Mouse (Mus musculus): Measurements from ENCODE around the gene Spdye4c. TPM values are rescaled to one million over a fixed set of nuclear protein-coding genes. Genes with fewer than 3 reads are reported as not detected.

Spdye4c gene
- polyA plus RNA-seq, 1 experiment from 2014 or later: not detected

DNA sequence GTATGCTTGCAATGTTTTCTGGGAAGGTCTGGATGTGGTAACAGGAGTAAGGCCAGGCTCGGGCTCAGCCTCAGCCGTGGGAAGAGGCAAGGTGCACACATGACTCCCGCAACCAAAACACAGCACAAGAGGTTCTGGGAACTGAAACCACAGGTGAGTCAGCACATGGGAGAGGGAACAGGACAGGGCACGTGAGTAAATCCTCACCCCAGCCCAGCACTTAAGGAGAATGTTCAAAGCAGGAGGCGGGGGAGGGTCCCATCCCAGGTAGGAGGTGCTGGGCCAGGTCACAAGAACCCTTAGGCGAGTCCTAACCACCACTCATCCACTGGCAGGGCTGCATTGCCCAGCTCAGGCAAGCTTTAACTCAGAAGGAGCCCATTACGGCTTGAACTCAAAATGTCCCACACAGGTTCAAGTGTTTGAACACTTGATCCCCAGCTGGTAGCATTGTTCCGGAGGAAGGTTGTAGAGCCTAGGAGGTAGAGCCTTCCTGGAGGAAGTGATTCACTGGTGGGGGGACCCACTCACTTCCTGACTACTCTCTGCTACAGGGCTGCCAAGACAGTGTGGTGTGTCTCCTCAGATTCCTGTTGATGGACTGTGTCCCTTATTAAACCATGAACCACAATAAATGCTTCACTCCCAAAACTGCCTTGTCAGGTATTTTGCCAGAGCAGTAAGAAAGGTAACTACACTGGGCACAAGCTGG is 38.8 kb upstream of the Spdye4c start:
- ATAC-seq (replicated peaks; ENCODE audit: insufficient number of reproducible peaks, low FRiP score, low TSS enrichment, low read depth): no peak
- Histone ChIP-seq H3K9me3 (replicated peaks; ENCODE audit: control insufficient read depth, low read length) (no peaks in the 10 kb centered on the region), H3K27ac (replicated peaks; ENCODE audit: low read depth, low read length) (no peak overlapping the region), H3K4me3 (ENCODE audit: low read depth, low read length) (no peak overlapping the region), H3K36me3 (replicated peaks; ENCODE audit: control insufficient read depth, insufficient read depth, low read depth, low read length) (no peaks in the 10 kb centered on the region), H3K9ac (replicated peaks; ENCODE audit: low read length) (no peak overlapping the region), H3K4me2 (ENCODE audit: low read depth, low read length) (no peak overlapping the region), H3K4me1 (ENCODE audit: control insufficient read depth, insufficient read depth, low read length) (no peaks in the 10 kb centered on the region), H3K27me3 (ENCODE audit: control insufficient read depth, insufficient read depth, low read length) (no peaks in the 10 kb centered on the region)
- no peak for DNase-seq (ENCODE audit: low spot score)
- WGBS: 76% methylated on average over 8 of the region's 8 CpGs

DNA sequence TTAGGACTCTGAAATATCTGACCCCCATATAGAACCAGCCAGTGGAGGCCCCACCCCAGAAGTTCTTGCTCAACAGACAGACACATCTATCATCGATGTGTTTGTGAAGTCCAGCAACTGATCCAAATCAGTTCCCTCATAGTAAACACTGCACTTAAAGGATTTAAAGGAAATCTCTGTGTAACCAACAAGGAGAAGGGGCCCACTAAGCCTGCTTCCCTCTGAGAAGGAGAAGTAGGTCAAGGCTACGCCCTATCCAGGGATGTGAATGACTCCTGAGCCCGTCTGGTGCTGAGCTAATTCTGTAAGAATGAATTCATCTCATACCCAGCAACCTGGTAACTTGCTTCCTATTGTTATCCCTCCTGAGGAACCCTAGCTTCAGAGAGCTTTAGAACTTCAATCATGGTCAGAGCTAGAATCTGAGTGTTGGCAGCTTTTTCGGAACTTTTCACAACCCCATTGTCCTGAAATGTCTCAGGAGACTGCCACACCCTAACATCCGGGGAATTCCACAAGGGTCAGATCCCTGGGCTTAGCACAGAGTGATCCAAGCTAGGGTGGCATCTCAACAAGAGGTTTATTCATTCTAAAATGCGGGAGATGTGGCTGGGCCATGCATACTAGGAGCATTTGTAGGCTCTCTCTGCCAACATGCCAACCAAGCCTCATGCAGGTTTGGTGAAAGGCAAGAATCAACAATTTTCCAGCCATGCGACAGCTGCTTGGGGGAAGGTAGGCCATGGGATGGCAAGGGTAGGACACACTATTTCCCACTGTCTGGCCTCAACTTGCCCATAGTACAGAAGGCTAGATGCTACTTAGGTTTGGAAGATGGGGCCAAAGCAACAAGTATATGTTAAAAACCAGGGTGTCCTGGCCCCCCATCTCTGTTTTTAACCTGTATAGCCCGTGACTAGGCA is 38.0 kb upstream of the Spdye4c start:
- H3K9ac ChIP-seq (replicated peaks; ENCODE audit: low read length): no peak overlapping the region
- ATAC-seq (replicated peaks; ENCODE audit: insufficient number of reproducible peaks, low FRiP score, low TSS enrichment, low read depth) (no peak), DNase-seq (ENCODE audit: low spot score) (no peak)
- no peaks in the 10 kb centered on the region for H3K27me3 ChIP-seq (ENCODE audit: control insufficient read depth, insufficient read depth, low read length)
- H3K4me1 ChIP-seq (ENCODE audit: control insufficient read depth, insufficient read depth, low read length): no peaks in the 10 kb centered on the region
- no peak overlapping the region for H3K4me3 ChIP-seq (ENCODE audit: low read depth, low read length)
- no peaks in the 10 kb centered on the region for H3K36me3 ChIP-seq (replicated peaks; ENCODE audit: control insufficient read depth, insufficient read depth, low read depth, low read length)
- no peaks in the 10 kb centered on the region for H3K9me3 ChIP-seq (replicated peaks; ENCODE audit: control insufficient read depth, low read length)
- no peak overlapping the region for H3K27ac ChIP-seq (replicated peaks; ENCODE audit: low read depth, low read length)
- 83% methylated on average over 8 of the region's 8 CpGs for WGBS
- no peak overlapping the region for H3K4me2 ChIP-seq (ENCODE audit: low read depth, low read length)

DNA sequence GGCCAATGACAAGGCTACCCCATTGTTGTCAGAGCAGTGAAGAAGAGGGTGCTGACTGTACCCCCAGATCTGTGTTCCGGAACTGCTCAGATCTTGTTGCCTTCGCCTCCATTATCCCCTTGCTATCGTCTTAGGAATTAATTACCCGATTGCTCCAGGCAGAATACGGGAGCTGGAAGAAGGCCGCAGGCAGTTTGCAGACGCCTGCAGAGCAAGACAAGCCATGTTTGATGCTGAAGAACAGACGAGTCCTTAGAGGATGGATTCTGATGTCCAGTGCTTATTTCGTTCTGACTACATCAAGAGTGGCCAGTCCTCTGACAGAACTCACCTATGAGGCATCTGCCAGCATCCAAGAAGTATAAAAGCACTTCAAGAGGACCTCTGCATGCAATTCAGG is 35.9 kb upstream of the Spdye4c start:
- Histone ChIP-seq H3K9ac (replicated peaks; ENCODE audit: low read length) (no peak overlapping the region), H3K4me2 (ENCODE audit: low read depth, low read length) (no peak overlapping the region), H3K9me3 (replicated peaks; ENCODE audit: control insufficient read depth, low read length) (no peaks in the 10 kb centered on the region), H3K36me3 (replicated peaks; ENCODE audit: control insufficient read depth, insufficient read depth, low read depth, low read length) (no peaks in the 10 kb centered on the region), H3K27ac (replicated peaks; ENCODE audit: low read depth, low read length) (no peak overlapping the region), H3K4me1 (ENCODE audit: control insufficient read depth, insufficient read depth, low read length) (no peaks in the 10 kb centered on the region), H3K4me3 (ENCODE audit: low read depth, low read length) (no peak overlapping the region), H3K27me3 (ENCODE audit: control insufficient read depth, insufficient read depth, low read length) (no peaks in the 10 kb centered on the region)
- ATAC-seq (replicated peaks; ENCODE audit: insufficient number of reproducible peaks, low FRiP score, low TSS enrichment, low read depth) (no peak), DNase-seq (ENCODE audit: low spot score) (no peak)
- WGBS: 74% methylated on average over 9 of the region's 9 CpGs

DNA sequence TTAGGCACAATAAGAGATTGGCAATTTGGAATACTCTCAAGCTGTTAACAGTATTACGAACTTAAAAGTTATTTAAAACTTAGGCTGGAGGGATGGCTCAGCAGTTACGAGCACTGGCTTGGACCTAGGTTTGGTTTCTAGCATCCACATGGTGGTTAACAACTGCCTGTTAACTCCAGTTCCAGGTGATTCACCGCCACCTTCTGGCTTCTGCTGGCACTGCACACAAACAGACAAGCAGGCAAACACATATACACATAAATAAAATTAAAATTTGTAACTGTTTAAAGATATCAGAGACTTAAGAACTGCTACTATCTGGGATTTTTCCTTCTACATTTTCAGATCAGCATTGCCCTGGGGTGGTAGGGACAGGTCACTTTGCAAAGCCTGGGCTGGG is 26.8 kb upstream of the Spdye4c start:
- Histone ChIP-seq H3K4me2 (ENCODE audit: low read depth, low read length) (no peak overlapping the region), H3K36me3 (replicated peaks; ENCODE audit: control insufficient read depth, insufficient read depth, low read depth, low read length) (no peaks in the 10 kb centered on the region), H3K27ac (replicated peaks; ENCODE audit: low read depth, low read length) (no peak overlapping the region), H3K4me3 (ENCODE audit: low read depth, low read length) (no peak overlapping the region), H3K4me1 (ENCODE audit: control insufficient read depth, insufficient read depth, low read length) (peaks cover 4% of the 10 kb centered on the region; the same call in 1 of the 2 replicates), H3K9ac (replicated peaks; ENCODE audit: low read length) (no peak overlapping the region), H3K9me3 (replicated peaks; ENCODE audit: control insufficient read depth, low read length) (no peaks in the 10 kb centered on the region), H3K27me3 (ENCODE audit: control insufficient read depth, insufficient read depth, low read length) (no peaks in the 10 kb centered on the region)
- no peak for DNase-seq (ENCODE audit: low spot score)
- 94% methylated on average over 3 of the region's 3 CpGs for WGBS
- no peak for ATAC-seq (replicated peaks; ENCODE audit: insufficient number of reproducible peaks, low FRiP score, low TSS enrichment, low read depth)

DNA sequence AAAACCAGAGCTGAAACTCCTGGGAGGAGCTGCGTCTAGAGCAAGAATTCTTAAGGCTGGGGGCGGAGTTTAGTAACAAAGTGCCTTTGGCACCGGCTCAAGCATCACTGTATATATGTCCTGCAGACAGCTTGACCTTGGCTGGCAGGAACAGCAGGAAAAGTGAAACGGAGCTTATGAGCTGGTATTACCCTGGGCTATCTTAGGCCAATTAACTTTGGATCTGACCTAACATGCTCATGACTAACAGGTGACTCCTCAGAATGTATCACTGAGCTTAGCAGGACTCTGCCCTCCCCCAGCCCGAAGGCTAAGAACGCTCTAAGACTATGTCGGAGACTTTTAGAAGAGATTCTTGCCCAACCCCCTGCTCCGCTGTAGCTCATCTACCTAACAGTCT is 25.1 kb upstream of the Spdye4c start:
- no peaks in the 10 kb centered on the region for H3K9me3 ChIP-seq (replicated peaks; ENCODE audit: control insufficient read depth, low read length)
- 62% methylated on average over 8 of the region's 8 CpGs for WGBS

DNA sequence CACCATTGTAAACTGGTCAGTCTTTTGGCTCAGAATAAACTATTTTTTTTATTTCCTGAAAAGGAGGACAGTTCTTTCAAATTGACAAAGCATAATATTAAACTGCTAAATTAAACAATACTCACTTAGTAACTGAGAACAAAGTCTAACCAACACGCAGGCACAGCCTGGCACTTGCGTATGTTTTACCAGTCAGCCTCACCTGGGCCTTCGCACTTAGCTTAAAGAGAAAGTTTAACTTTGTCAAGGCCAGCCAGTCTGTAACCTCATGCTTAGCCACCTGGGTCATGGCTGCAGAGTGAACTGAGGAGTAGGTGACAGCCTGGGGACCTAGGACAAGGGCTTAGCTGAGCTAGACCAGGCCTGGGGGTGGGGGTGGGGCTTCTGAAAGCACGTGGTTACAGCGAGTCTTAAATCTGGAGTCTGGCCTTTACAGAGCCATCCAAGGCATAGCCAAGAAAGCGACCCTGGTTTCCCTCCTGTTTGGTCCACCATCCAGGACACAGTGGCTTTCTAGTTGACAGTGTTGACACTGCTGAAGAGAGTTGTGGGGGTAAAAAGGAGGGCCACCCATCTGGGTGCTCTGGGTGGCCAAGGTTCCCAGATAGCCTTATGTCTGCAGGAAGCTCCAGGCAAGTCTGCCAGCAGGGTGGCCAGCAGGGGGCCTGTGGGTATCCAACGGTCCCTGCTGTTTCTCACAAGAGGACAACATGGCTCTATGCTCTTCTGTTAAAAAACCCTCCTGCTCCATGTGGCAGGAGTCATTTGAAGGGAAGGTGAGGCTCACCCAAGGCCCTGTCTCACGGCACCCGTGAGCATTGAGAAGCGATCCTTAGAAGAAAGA is 24.5 kb upstream of the Spdye4c start:
- H3K4me3 ChIP-seq (ENCODE audit: low read depth, low read length): no peak overlapping the region
- no peak overlapping the region for H3K9ac ChIP-seq (replicated peaks; ENCODE audit: low read length)
- H3K27me3 ChIP-seq (ENCODE audit: control insufficient read depth, insufficient read depth, low read length): no peaks in the 10 kb centered on the region
- peaks cover 4% of the 10 kb centered on the region; the same call in 1 of the 2 replicates for H3K4me1 ChIP-seq (ENCODE audit: control insufficient read depth, insufficient read depth, low read length)
- no peak overlapping the region for H3K27ac ChIP-seq (replicated peaks; ENCODE audit: low read depth, low read length)
- DNase-seq (ENCODE audit: low spot score) (peak; percentile 42), ATAC-seq (replicated peaks; ENCODE audit: insufficient number of reproducible peaks, low FRiP score, low TSS enrichment, low read depth) (no peak; the same call in 1 of the 2 replicates)
- WGBS: 67% methylated on average over 10 of the region's 10 CpGs
- no peaks in the 10 kb centered on the region for H3K9me3 ChIP-seq (replicated peaks; ENCODE audit: control insufficient read depth, low read length)
- H3K36me3 ChIP-seq (replicated peaks; ENCODE audit: control insufficient read depth, insufficient read depth, low read depth, low read length): no peaks in the 10 kb centered on the region
- no peak overlapping the region for H3K4me2 ChIP-seq (ENCODE audit: low read depth, low read length)

More for the DNA sequence above, 25.1 kb upstream of the Spdye4c start:
- Histone ChIP-seq H3K4me2 (ENCODE audit: low read depth, low read length) (no peak overlapping the region), H3K4me1 (ENCODE audit: control insufficient read depth, insufficient read depth, low read length) (peaks cover 4% of the 10 kb centered on the region; the same call in 1 of the 2 replicates), H3K36me3 (replicated peaks; ENCODE audit: control insufficient read depth, insufficient read depth, low read depth, low read length) (no peaks in the 10 kb centered on the region), H3K27ac (replicated peaks; ENCODE audit: low read depth, low read length) (no peak overlapping the region), H3K4me3 (ENCODE audit: low read depth, low read length) (no peak overlapping the region), H3K9ac (replicated peaks; ENCODE audit: low read length) (no peak overlapping the region), H3K27me3 (ENCODE audit: control insufficient read depth, insufficient read depth, low read length) (no peaks in the 10 kb centered on the region)
- no peak for ATAC-seq (replicated peaks; ENCODE audit: insufficient number of reproducible peaks, low FRiP score, low TSS enrichment, low read depth)
- DNase-seq (ENCODE audit: low spot score): peak; percentile 21

DNA sequence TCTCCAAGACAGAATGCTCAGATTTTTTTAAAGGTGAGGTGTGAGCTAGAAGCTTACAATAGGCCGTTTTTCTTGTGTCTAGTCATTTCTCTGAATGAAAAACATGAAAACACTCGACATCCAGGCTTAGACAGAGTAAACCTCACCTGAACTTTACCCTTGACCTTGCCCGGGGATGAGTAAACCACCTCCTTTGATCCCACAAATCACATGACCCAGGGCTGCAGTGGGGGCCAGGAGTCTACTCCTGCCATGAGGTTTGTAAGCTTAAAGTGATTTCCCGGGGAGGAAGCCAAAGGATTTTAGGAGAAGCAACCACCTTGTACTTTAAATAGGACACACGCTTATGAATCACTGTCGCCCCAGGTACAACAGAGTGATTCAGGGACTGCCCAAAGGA is 23.0 kb upstream of the Spdye4c start:
- WGBS: 61% methylated on average over 6 of the region's 6 CpGs
- Histone ChIP-seq H3K27ac (replicated peaks; ENCODE audit: low read depth, low read length) (no peak overlapping the region), H3K4me1 (ENCODE audit: control insufficient read depth, insufficient read depth, low read length) (peaks cover 4% of the 10 kb centered on the region; the same call in 1 of the 2 replicates), H3K4me2 (ENCODE audit: low read depth, low read length) (no peak overlapping the region), H3K9ac (replicated peaks; ENCODE audit: low read length) (no peak overlapping the region), H3K9me3 (replicated peaks; ENCODE audit: control insufficient read depth, low read length) (no peaks in the 10 kb centered on the region), H3K36me3 (replicated peaks; ENCODE audit: control insufficient read depth, insufficient read depth, low read depth, low read length) (no peaks in the 10 kb centered on the region), H3K27me3 (ENCODE audit: control insufficient read depth, insufficient read depth, low read length) (no peaks in the 10 kb centered on the region), H3K4me3 (ENCODE audit: low read depth, low read length) (no peak overlapping the region)
- DNase-seq (ENCODE audit: low spot score): no peak
- ATAC-seq (replicated peaks; ENCODE audit: insufficient number of reproducible peaks, low FRiP score, low TSS enrichment, low read depth): no peak

Measured in embryonic facial prominence, embryonic 11.5 days (tissue).